Mouse (Mus musculus) stomach, postnatal 0 days (tissue): Measurements from ENCODE around the gene Gatad2b.

ENCODE experiments used
- CTCF ChIP-seq: IDR thresholded peaks from 2 replicates; pipeline ENCODE4 v1.5.1; 2016; ENCODE audit warnings: antibody characterized with exemption, low read depth, mild to moderate bottlenecking, moderate library complexity
- EP300 ChIP-seq: optimal IDR thresholded peaks from 2 replicates; pipeline ENCODE3; 2016; ENCODE audit warnings: antibody characterized with exemption

DNA sequence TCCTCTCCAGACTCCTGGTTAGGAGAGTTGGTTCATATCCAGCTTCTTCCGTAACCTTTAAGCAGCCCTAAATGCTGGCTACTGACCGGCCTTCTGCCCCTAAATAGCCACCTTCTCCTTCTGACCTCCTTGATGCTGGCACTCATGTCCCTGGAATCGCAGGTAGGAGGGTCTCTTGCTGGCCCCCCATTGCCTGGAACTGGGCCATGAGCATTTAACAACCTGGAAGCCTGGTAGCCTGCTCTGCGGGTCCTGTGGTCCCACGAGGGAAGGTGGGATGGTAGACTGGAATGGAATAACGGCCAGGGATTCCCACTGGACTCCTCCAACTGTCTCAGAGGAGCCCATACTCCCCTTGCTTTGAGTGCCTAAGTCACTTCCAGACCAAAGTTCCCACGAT lies 78.9 kb downstream of the Gatad2b start:
- TF ChIP-seq CTCF = no peak
- TF ChIP-seq EP300 = no peak
